Mouse (Mus musculus): ENCODE results near the gene Lsm14a.

- TF ChIP-seq CTCF (IDR thresholded peaks at IDR 0.05; ENCODE audit: extremely low read depth, insufficient read length, insufficient replicate concordance, low read depth, low read length): no peak
- no peak for TF ChIP-seq POLR2A (IDR thresholded peaks at IDR 0.05; ENCODE audit: low read depth, low read length)
Observed at GRCm38 (mm10) chr7:34396791-34397190, 3.7 kb upstream of the Lsm14a start.
